Mouse (Mus musculus) embryonic facial prominence, embryonic 14.5 days (tissue): ENCODE measurements at regions not wholly inside any gene's neighbourhood (a gene's known extent, or its start where the extent isn't known, plus 50 kb on each side); places are given as distances from the start of the nearest gene placed in this dataset.

Experiments
- ATAC-seq: fragments of 200-750 bp; cut with Nextera tagmentation; 2 replicates; pipeline ENCODE4 v1.8.0; 2017; ENCODE audit warnings: low read depth, moderate number of reproducible peaks, moderate TSS enrichment
- DNase-seq: peaks from one replicate; pipeline ENCODE4 v3.0.0-alpha.2; 2015; ENCODE audit warnings: low spot score
- H3K27ac ChIP-seq: fragments of 300-500 bp; sonication (generic); replicated peaks from 2 replicates; pipeline ENCODE4 v1.5.1; 2014; ENCODE audit warnings: low read depth, mild to moderate bottlenecking, low read length, moderate library complexity
- H3K27me3 ChIP-seq: fragments of 300-500 bp; sonication (generic); replicated peaks from 2 replicates; pipeline ENCODE4 v1.6.1; 2014; ENCODE audit warnings: low read length; ENCODE audit not compliant: control insufficient read depth, insufficient read depth
- H3K36me3 ChIP-seq: fragments of 300-500 bp; sonication (generic); 2 replicates; pipeline ENCODE4 v1.6.1; 2014; ENCODE audit warnings: low read length, mixed read lengths; ENCODE audit not compliant: control insufficient read depth, insufficient read depth
- H3K4me1 ChIP-seq: fragments of 300-500 bp; sonication (generic); 2 replicates; pipeline ENCODE4 v1.6.1; 2014; ENCODE audit warnings: antibody characterized with exemption, low read length; ENCODE audit not compliant: control insufficient read depth, insufficient read depth
- H3K4me2 ChIP-seq: fragments of 300-500 bp; sonication (generic); 2 replicates; pipeline ENCODE4 v1.6.1; 2014; ENCODE audit warnings: low read depth, mild to moderate bottlenecking, low read length, moderate library complexity, mixed read lengths
- H3K4me3 ChIP-seq: fragments of 300-500 bp; sonication (generic); 2 replicates; pipeline ENCODE4 v1.5.1; 2014; ENCODE audit warnings: low read depth, mild to moderate bottlenecking, low read length
- H3K9ac ChIP-seq: fragments of 300-500 bp; sonication (generic); 2 replicates; pipeline ENCODE4 v1.6.1; 2014; ENCODE audit warnings: low read depth, mild to moderate bottlenecking, low read length, moderate library complexity, mixed read lengths
- H3K9me3 ChIP-seq: fragments of 300-500 bp; sonication (generic); 2 replicates; pipeline ENCODE4 v1.6.1; 2016; ENCODE audit warnings: low read length; ENCODE audit not compliant: control insufficient read depth
- WGBS: fragments of 180-500 bp; shearing (Covaris S2); extraction: QIAGEN DNeasy Blood & Tissue Kit; methylation state at CpG from one replicate; pipeline ENCODE4 v1.1.7; 2014; 5-methylcytosine and 5-hydroxymethylcytosine counted together

DNA sequence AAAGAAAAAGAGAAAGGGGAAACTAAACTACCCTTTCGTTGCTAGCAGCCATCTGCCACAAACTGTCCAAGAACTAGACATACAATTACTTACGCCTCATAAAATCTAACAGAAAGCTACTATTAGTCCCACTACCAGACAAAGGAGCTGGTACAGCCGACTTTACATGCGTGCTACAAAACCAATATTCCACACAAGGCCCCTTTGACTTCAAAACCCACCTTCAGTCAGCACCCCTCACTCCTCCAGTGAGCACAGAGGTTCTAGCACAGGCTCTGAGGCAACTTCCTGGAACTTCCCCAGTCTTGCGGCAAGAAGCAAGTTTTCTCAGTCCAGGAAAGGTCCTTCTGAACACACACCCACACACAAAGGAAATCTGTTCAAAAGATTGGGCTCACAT lies 51.6 kb upstream of the Zfp462 start:
- ATAC-seq (no peak), DNase-seq (no peak)
- no peaks in the 10 kb centered on the region for H3K27me3 ChIP-seq
- H3K4me2 ChIP-seq: no peak overlapping the region
- H3K9me3 ChIP-seq: no peaks in the 10 kb centered on the region
- H3K4me3 ChIP-seq: no peak overlapping the region
- 73% methylated on average over 5 of the region's 5 CpGs for WGBS
- H3K27ac ChIP-seq: no peak overlapping the region
- no peak overlapping the region for H3K9ac ChIP-seq
- no peaks in the 10 kb centered on the region for H3K4me1 ChIP-seq
- H3K36me3 ChIP-seq: no peaks in the 10 kb centered on the region
